Mouse (Mus musculus): ENCODE measurements around the gene C330007P06Rik.

The C330007P06Rik gene

GRCm38 (mm10) chrX:36833397-36834084 lies 40.4 kb downstream of the C330007P06Rik start:
- DNase-seq: peak; percentile 68

GRCm38 (mm10) chrX:36831632-36832031 lies 42.3 kb downstream of the C330007P06Rik start:
- DNase-seq: no peak

GRCm38 (mm10) chrX:36830271-36830670 lies 43.6 kb downstream of the C330007P06Rik start:
- DNase-seq: peak; percentile 73

- peak; percentile 54 for DNase-seq
Observed at GRCm38 (mm10) chrX:36826873-36827272, 47.0 kb downstream of the C330007P06Rik start.

- DNase-seq: peak; percentile 83
Observed at GRCm38 (mm10) chrX:36825032-36825431, 48.9 kb downstream of the C330007P06Rik start.

- DNase-seq: peak; percentile 53
Observed at GRCm38 (mm10) chrX:36823932-36824711, 49.8 kb downstream of the C330007P06Rik start.

GRCm38 (mm10) chrX:36820201-36820600 lies 53.7 kb downstream of the C330007P06Rik start:
- peak; percentile 79 for DNase-seq

- DNase-seq: peak; percentile 58
Observed at GRCm38 (mm10) chrX:36819575-36819974, 54.3 kb downstream of the C330007P06Rik start.

- DNase-seq: no peak
Observed at GRCm38 (mm10) chrX:36816953-36817441, 56.9 kb downstream of the C330007P06Rik start.

GRCm38 (mm10) chrX:36816368-36816899 lies 57.5 kb downstream of the C330007P06Rik start:
- no peak for DNase-seq

- DNase-seq: no peak
Observed at GRCm38 (mm10) chrX:36815439-36815838, 58.5 kb downstream of the C330007P06Rik start.

- peak; percentile 66 for DNase-seq
Observed at GRCm38 (mm10) chrX:36815022-36815421, 58.9 kb downstream of the C330007P06Rik start.

GRCm38 (mm10) chrX:36814161-36814836 lies 59.6 kb downstream of the C330007P06Rik start:
- peak; percentile 87 for DNase-seq

- DNase-seq: no peak
Observed at GRCm38 (mm10) chrX:36811377-36811776, 62.5 kb downstream of the C330007P06Rik start.

- DNase-seq: no peak
Observed at GRCm38 (mm10) chrX:36808318-36808683, 65.6 kb downstream of the C330007P06Rik start.

- DNase-seq: peak; percentile 93
Observed at GRCm38 (mm10) chrX:36807360-36808317, 66.3 kb downstream of the C330007P06Rik start.

GRCm38 (mm10) chrX:36805466-36806235 lies 68.3 kb downstream of the C330007P06Rik start:
- no peak for DNase-seq

- peak; percentile 82 for DNase-seq
Observed at GRCm38 (mm10) chrX:36804196-36804595, 69.7 kb downstream of the C330007P06Rik start.

GRCm38 (mm10) chrX:36803189-36803588 lies 70.7 kb downstream of the C330007P06Rik start:
- DNase-seq: no peak

- DNase-seq: no peak
Observed at GRCm38 (mm10) chrX:36799131-36799879, 74.6 kb downstream of the C330007P06Rik start.

Data from kidney, adult 9 months (tissue).